In the genomic region with DNA sequence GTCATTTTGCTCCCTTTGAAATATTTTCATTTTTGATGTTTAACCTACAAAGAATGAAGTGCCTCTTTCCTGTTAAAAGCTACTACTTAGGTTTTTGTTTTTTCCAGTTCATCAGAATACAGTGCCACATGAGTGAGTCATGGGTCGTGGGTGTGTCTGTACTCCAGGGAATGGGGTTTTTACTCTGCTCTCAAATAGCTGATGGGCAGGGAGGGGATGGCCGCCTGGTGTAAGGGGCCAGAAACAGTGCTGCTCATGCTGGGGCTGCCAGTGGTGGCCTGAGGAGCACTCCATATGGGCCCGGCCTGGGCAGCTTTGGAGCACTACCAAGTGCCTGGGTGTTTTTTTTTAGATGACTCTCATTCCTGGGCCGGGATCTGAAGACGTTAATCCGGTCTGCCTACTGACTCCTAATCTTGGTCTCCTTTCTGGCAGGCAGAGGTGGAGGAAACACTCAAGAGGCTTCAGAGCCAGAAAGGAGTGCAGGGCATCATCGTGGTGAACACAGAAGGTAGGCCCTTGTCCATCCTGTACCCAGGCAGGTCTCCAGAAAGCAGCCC, we compare ENCODE assay signal across 9 mouse cellular contexts. TPM values are rescaled to one million over a fixed set of nuclear protein-coding genes. Genes with fewer than 3 reads are reported as not detected.
DNase-seq lines count a peak whose midpoint lies in the region; TF ChIP-seq lines count a peak whose summit lies in the region.
"Had no signal": no experiment of that assay in that cellular context is flagged by ENCODE, and none has a peak within 500 bp of the region (broad histone marks: within the 10 kb centered on the region; RNA-seq: fewer than 3 reads in every experiment).

No protein-coding gene starts in this region.

- no peak overlapping the region for H3K27ac ChIP-seq in thymus, adult 2 months (ENCODE audit: control insufficient read depth, insufficient read depth, low read length)

- DNase-seq in cerebellum, postnatal 25 days, result peak; percentile 30 to 45
- no peak for DNase-seq in cerebellum, postnatal 4 days (ENCODE audit: low spot score in 2 of 2)
- DNase-seq in adrenal gland, adult 2 months, result peak; percentile 74
- peak; percentile 19 for DNase-seq in heart, adult 8-10 months (ENCODE audit: low spot score)
- DNase-seq in lung, postnatal 36 days, result peak; percentile 38
- no peak for DNase-seq in spleen, postnatal 36 days (ENCODE audit: low spot score in 2 of 2)
- no peak for DNase-seq in thymus, adult 2 months
- DNase-seq in frontal cortex, postnatal 25 days (ENCODE audit: low spot score in 2 of 2), result no peak
- DNase-seq: kidney, adult 9 months had no signal

- no peak overlapping the region for H3K4me3 ChIP-seq in thymus, adult 2 months (ENCODE audit: control insufficient read depth, insufficient read depth, low read length)

- 95% methylated on average over 7 of the region's 7 CpGs for WGBS in thymus, adult 2 months

- no peaks in the 10 kb centered on the region for H3K27me3 ChIP-seq in thymus, adult 2 months (ENCODE audit: control insufficient read depth, insufficient read depth, low read length)

- H3K4me1 ChIP-seq in thymus, adult 2 months (replicated peaks; ENCODE audit: control insufficient read depth, insufficient read depth, low read length), result peaks cover 11% of the 10 kb centered on the region

- no peak for TF ChIP-seq CTCF in thymus, adult 2 months (IDR thresholded peaks at IDR 0.05; ENCODE audit: borderline replicate concordance, control insufficient read depth, extremely low read depth, insufficient read depth, low read length, poor library complexity)

- TF ChIP-seq POLR2A in thymus, adult 2 months (IDR thresholded peaks at IDR 0.05; ENCODE audit: control insufficient read depth, extremely low read depth, insufficient read depth, low read length, poor library complexity), result no peak

- peaks cover 29% of the 10 kb centered on the region for H3K36me3 ChIP-seq in thymus, adult 2 months (ENCODE audit: control insufficient read depth, insufficient read depth, low read length)

RNA-seq across cellular contexts. Expression of gene Dynlrb1, which starts 6.0 kb away (rescaled TPM):
- total RNA-seq in adrenal gland, adult 2 months (2021), result 100 to 1,000 TPM; 292 to 437 TPM
- 164 and 217 TPM in 2 replicates for polyA plus RNA-seq in adrenal gland, adult 2 months (2012; rRNA removed)
- 100 to 1,000 TPM; 143 to 184 (median 165) TPM for total RNA-seq in heart, adult 8-10 months (2022)
- polyA plus RNA-seq in thymus, adult 2 months (2012; rRNA removed), result 277 and 303 TPM in 2 replicates

RNA-seq across cellular contexts. Expression of gene Map1lc3a, which starts 33.7 kb away (rescaled TPM):
- total RNA-seq in adrenal gland, adult 2 months (2021), result 100 to 1,000 TPM; 475 to 819 TPM
- polyA plus RNA-seq in adrenal gland, adult 2 months (2012; rRNA removed), result 2,934 and 3,400 TPM in 2 replicates
- 100 to 1,000 TPM; 780 to 845 (median 813) TPM for total RNA-seq in heart, adult 8-10 months (2022)
- 159 and 161 TPM in 2 replicates for polyA plus RNA-seq in thymus, adult 2 months (2012; rRNA removed)

Comparison
In these comparisons a context has a peak if more than half of its experiments do, and no peak if none do; other contexts are left out.
1. DNase-seq: peak in cerebellum, postnatal 25 days (2 of 2), adrenal gland, adult 2 months (single experiment), heart, adult 8-10 months (single experiment) and lung, postnatal 36 days (single experiment); none in cerebellum, postnatal 4 days (0 of 2), spleen, postnatal 36 days (0 of 2), thymus, adult 2 months (single experiment) and frontal cortex, postnatal 25 days (0 of 2).